Mouse (Mus musculus): Measurements from ENCODE around the gene Arhgef38. TPM values are rescaled to one million over a fixed set of nuclear protein-coding genes. Genes with fewer than 3 reads are reported as not detected.

Gene Arhgef38
- polyA plus RNA-seq, 1 experiment from 2014 or later = not detected

GRCm38 (mm10) chr3:133215198-133215819 lies 19.4 kb downstream of the Arhgef38 start:
- H3K27ac ChIP-seq (ENCODE audit: poor library complexity, severe bottlenecking) = no peak overlapping the region
- no peak overlapping the region for H3K9ac ChIP-seq
- no peak for ATAC-seq (ENCODE audit: insufficient number of reproducible peaks, low FRiP score)
- H3K4me2 ChIP-seq = no peak overlapping the region
- 78% methylated on average over 5 of the region's 5 CpGs for WGBS
- H3K27me3 ChIP-seq (replicated peaks) = no peaks in the 10 kb centered on the region
- H3K9me3 ChIP-seq (replicated peaks) = no peaks in the 10 kb centered on the region
- H3K4me3 ChIP-seq = no peak overlapping the region
- H3K36me3 ChIP-seq = no peaks in the 10 kb centered on the region
- H3K4me1 ChIP-seq (replicated peaks) = no peaks in the 10 kb centered on the region

GRCm38 (mm10) chr3:133213434-133214114 lies 21.2 kb downstream of the Arhgef38 start:
- no peak overlapping the region for H3K9ac ChIP-seq
- WGBS = 88% methylated on average over 3 of the region's 3 CpGs
- ATAC-seq (ENCODE audit: insufficient number of reproducible peaks, low FRiP score) = no peak

GRCm38 (mm10) chr3:133211324-133211723 lies 23.4 kb downstream of the Arhgef38 start:
- Histone ChIP-seq H3K4me1 (replicated peaks) (no peaks in the 10 kb centered on the region), H3K9me3 (replicated peaks) (no peaks in the 10 kb centered on the region), H3K36me3 (no peaks in the 10 kb centered on the region), H3K27ac (ENCODE audit: poor library complexity, severe bottlenecking) (no peak overlapping the region), H3K4me3 (no peak overlapping the region), H3K4me2 (no peak overlapping the region), H3K27me3 (replicated peaks) (no peaks in the 10 kb centered on the region), H3K9ac (no peak overlapping the region)
- ATAC-seq (ENCODE audit: insufficient number of reproducible peaks, low FRiP score) = no peak
- WGBS = 88% methylated on average over 3 of the region's 3 CpGs

More at GRCm38 (mm10) chr3:133213434-133214114, 21.2 kb downstream of the Arhgef38 start:
- Histone ChIP-seq H3K9me3 (replicated peaks) (no peaks in the 10 kb centered on the region), H3K27ac (ENCODE audit: poor library complexity, severe bottlenecking) (no peak overlapping the region), H3K27me3 (replicated peaks) (no peaks in the 10 kb centered on the region), H3K36me3 (no peaks in the 10 kb centered on the region), H3K4me2 (no peak overlapping the region), H3K4me1 (replicated peaks) (no peaks in the 10 kb centered on the region), H3K4me3 (no peak overlapping the region)

GRCm38 (mm10) chr3:133203713-133204112 lies 31.0 kb downstream of the Arhgef38 start:
- no peak overlapping the region for H3K27ac ChIP-seq (ENCODE audit: poor library complexity, severe bottlenecking)
- no peaks in the 10 kb centered on the region for H3K9me3 ChIP-seq (replicated peaks)
- H3K9ac ChIP-seq = no peak overlapping the region
- no peak for ATAC-seq (ENCODE audit: insufficient number of reproducible peaks, low FRiP score)
- no peak overlapping the region for H3K4me2 ChIP-seq
- WGBS = 64% methylated on average over 2 of the region's 2 CpGs
- no peaks in the 10 kb centered on the region for H3K27me3 ChIP-seq (replicated peaks)
- H3K36me3 ChIP-seq = no peaks in the 10 kb centered on the region
- H3K4me1 ChIP-seq (replicated peaks) = no peaks in the 10 kb centered on the region
- H3K4me3 ChIP-seq = no peak overlapping the region

GRCm38 (mm10) chr3:133202171-133202570 lies 32.6 kb downstream of the Arhgef38 start:
- 80% methylated on average over 13 of the region's 13 CpGs for WGBS
- Histone ChIP-seq H3K27me3 (replicated peaks) (no peaks in the 10 kb centered on the region), H3K4me1 (replicated peaks) (no peaks in the 10 kb centered on the region), H3K27ac (ENCODE audit: poor library complexity, severe bottlenecking) (no peak overlapping the region), H3K4me3 (no peak overlapping the region), H3K36me3 (no peaks in the 10 kb centered on the region), H3K9ac (no peak overlapping the region), H3K9me3 (replicated peaks) (no peaks in the 10 kb centered on the region), H3K4me2 (no peak overlapping the region)
- ATAC-seq (ENCODE audit: insufficient number of reproducible peaks, low FRiP score) = no peak

- WGBS = 80% methylated on average over 3 of the region's 3 CpGs
- Histone ChIP-seq H3K9ac (no peak overlapping the region), H3K4me3 (no peak overlapping the region), H3K4me2 (no peak overlapping the region), H3K27ac (ENCODE audit: poor library complexity, severe bottlenecking) (no peak overlapping the region), H3K4me1 (replicated peaks) (no peaks in the 10 kb centered on the region), H3K27me3 (replicated peaks) (no peaks in the 10 kb centered on the region), H3K36me3 (no peaks in the 10 kb centered on the region), H3K9me3 (replicated peaks) (no peaks in the 10 kb centered on the region)
- no peak for ATAC-seq (ENCODE audit: insufficient number of reproducible peaks, low FRiP score)
Measured at GRCm38 (mm10) chr3:133188930-133189329, 45.8 kb downstream of the Arhgef38 start.

GRCm38 (mm10) chr3:133187524-133187923 lies 47.2 kb downstream of the Arhgef38 start:
- H3K27ac ChIP-seq (ENCODE audit: poor library complexity, severe bottlenecking) = no peak overlapping the region
- no peak overlapping the region for H3K9ac ChIP-seq
- H3K4me1 ChIP-seq (replicated peaks) = no peaks in the 10 kb centered on the region
- WGBS = 84% methylated on average over 3 of the region's 3 CpGs
- no peak for ATAC-seq (ENCODE audit: insufficient number of reproducible peaks, low FRiP score)
- no peaks in the 10 kb centered on the region for H3K9me3 ChIP-seq (replicated peaks)
- H3K4me3 ChIP-seq = no peak overlapping the region
- H3K27me3 ChIP-seq (replicated peaks) = no peaks in the 10 kb centered on the region
- H3K4me2 ChIP-seq = no peak overlapping the region
- H3K36me3 ChIP-seq = no peaks in the 10 kb centered on the region

- H3K4me1 ChIP-seq (replicated peaks) = no peaks in the 10 kb centered on the region
- no peak for ATAC-seq (ENCODE audit: insufficient number of reproducible peaks, low FRiP score)
- H3K27me3 ChIP-seq (replicated peaks) = no peaks in the 10 kb centered on the region
- no peak overlapping the region for H3K27ac ChIP-seq (ENCODE audit: poor library complexity, severe bottlenecking)
- WGBS = 71% methylated on average over 12 of the region's 12 CpGs
- H3K36me3 ChIP-seq = no peaks in the 10 kb centered on the region
- H3K9ac ChIP-seq = no peak overlapping the region
- no peaks in the 10 kb centered on the region for H3K9me3 ChIP-seq (replicated peaks)
- H3K4me3 ChIP-seq = no peak overlapping the region
- H3K4me2 ChIP-seq = no peak overlapping the region
Measured at GRCm38 (mm10) chr3:133176033-133176750, 58.6 kb downstream of the Arhgef38 start.

- Histone ChIP-seq H3K4me1 (replicated peaks) (no peaks in the 10 kb centered on the region), H3K27me3 (replicated peaks) (no peaks in the 10 kb centered on the region), H3K36me3 (no peaks in the 10 kb centered on the region), H3K9ac (no peak overlapping the region), H3K9me3 (replicated peaks) (no peaks in the 10 kb centered on the region), H3K4me3 (no peak overlapping the region), H3K27ac (ENCODE audit: poor library complexity, severe bottlenecking) (no peak overlapping the region), H3K4me2 (no peak overlapping the region)
- ATAC-seq (ENCODE audit: insufficient number of reproducible peaks, low FRiP score) = no peak
- WGBS = 85% methylated on average over 4 of the region's 4 CpGs
Measured at GRCm38 (mm10) chr3:133172291-133172690, 62.5 kb downstream of the Arhgef38 start.

- Histone ChIP-seq H3K9me3 (replicated peaks) (no peaks in the 10 kb centered on the region), H3K36me3 (no peaks in the 10 kb centered on the region), H3K9ac (no peak overlapping the region), H3K4me1 (replicated peaks) (no peaks in the 10 kb centered on the region), H3K4me2 (no peak overlapping the region), H3K4me3 (no peak overlapping the region), H3K27me3 (replicated peaks) (no peaks in the 10 kb centered on the region), H3K27ac (ENCODE audit: poor library complexity, severe bottlenecking) (no peak overlapping the region)
- WGBS = 76% methylated on average over 7 of the region's 7 CpGs
- no peak for ATAC-seq (ENCODE audit: insufficient number of reproducible peaks, low FRiP score)
Measured at GRCm38 (mm10) chr3:133169737-133170136, 65.0 kb downstream of the Arhgef38 start.

- no peak overlapping the region for H3K27ac ChIP-seq (ENCODE audit: poor library complexity, severe bottlenecking)
- H3K4me1 ChIP-seq (replicated peaks) = no peaks in the 10 kb centered on the region
- WGBS = 65% methylated on average over 6 of the region's 6 CpGs
- no peak overlapping the region for H3K4me3 ChIP-seq
- no peak for ATAC-seq (ENCODE audit: insufficient number of reproducible peaks, low FRiP score)
- no peak overlapping the region for H3K4me2 ChIP-seq
- no peaks in the 10 kb centered on the region for H3K36me3 ChIP-seq
- no peaks in the 10 kb centered on the region for H3K27me3 ChIP-seq (replicated peaks)
- H3K9ac ChIP-seq = no peak overlapping the region
- no peaks in the 10 kb centered on the region for H3K9me3 ChIP-seq (replicated peaks)
Measured at GRCm38 (mm10) chr3:133167550-133167949, 67.2 kb downstream of the Arhgef38 start.

Measured in heart, embryonic 12.5 days (tissue).